Mouse (Mus musculus) embryo, embryonic 10 days (tissue): ENCODE measurements around the gene Plac1.
"Not testable (repeated sequence)": the region's sequence is repeated elsewhere in the genome, so short reads cannot be mapped to it uniquely, and the experiment has no call there.

Source experiments
- DNase-seq: peaks from one replicate; pipeline ENCODE4 v3.0.0-alpha.2; 2015; ENCODE audit warnings: low spot score

Gene Plac1

GRCm38 (mm10) chrX:53240011-53240410, at the start of gene Plac1:
Plac1 (minus strand) TSS chrX:53240111.
- DNase-seq = no peak

- DNase-seq = no peak
Measured at GRCm38 (mm10) chrX:53287924-53288323, 48.0 kb upstream of the Plac1 start.

GRCm38 (mm10) chrX:53273124-53273523, 33.2 kb upstream of the Plac1 start, which contains the start of gene Fam122c:
Fam122c (plus strand) TSS chrX:53273424.
- no peak for DNase-seq

- DNase-seq = not testable (repeated sequence)
Measured at GRCm38 (mm10) chrX:53271628-53272027, 31.7 kb upstream of the Plac1 start.

GRCm38 (mm10) chrX:53270063-53270432, 30.1 kb upstream of the Plac1 start:
- peak; percentile 59 for DNase-seq

- DNase-seq = peak; percentile 94
Measured at GRCm38 (mm10) chrX:53269289-53270062, 29.6 kb upstream of the Plac1 start, which contains the start of gene Fam122b. Fam122b (minus strand) TSS chrX:53269805.

- peak; percentile 72 for DNase-seq
Measured at GRCm38 (mm10) chrX:53268856-53269255, 28.9 kb upstream of the Plac1 start.

GRCm38 (mm10) chrX:53266186-53266585, 26.3 kb upstream of the Plac1 start:
- DNase-seq = no peak

GRCm38 (mm10) chrX:53255195-53255594, 15.3 kb upstream of the Plac1 start:
- no peak for DNase-seq

- DNase-seq = peak; percentile 25
Measured at GRCm38 (mm10) chrX:53237971-53238370, 1.9 kb downstream of the Plac1 start.

- DNase-seq = no peak
Measured at GRCm38 (mm10) chrX:53236404-53236803, 3.5 kb downstream of the Plac1 start.

GRCm38 (mm10) chrX:53233689-53234088, 6.2 kb downstream of the Plac1 start:
- peak; percentile 62 for DNase-seq

- peak; percentile 56 for DNase-seq
Measured at GRCm38 (mm10) chrX:53231965-53232364, 7.9 kb downstream of the Plac1 start.

GRCm38 (mm10) chrX:53224353-53224944, 15.5 kb downstream of the Plac1 start:
- no peak for DNase-seq

- DNase-seq = no peak
Measured at GRCm38 (mm10) chrX:53220855-53221254, 19.1 kb downstream of the Plac1 start.

GRCm38 (mm10) chrX:53214557-53215229, 25.2 kb downstream of the Plac1 start:
- DNase-seq = no peak

- no peak for DNase-seq
Measured at GRCm38 (mm10) chrX:53213838-53214237, 26.1 kb downstream of the Plac1 start.

GRCm38 (mm10) chrX:53212485-53212884, 27.4 kb downstream of the Plac1 start:
- no peak for DNase-seq

- no peak for DNase-seq
Measured at GRCm38 (mm10) chrX:53211756-53212483, 28.0 kb downstream of the Plac1 start.

- no peak for DNase-seq
Measured at GRCm38 (mm10) chrX:53209431-53209830, 30.5 kb downstream of the Plac1 start.

- DNase-seq = no peak
Measured at GRCm38 (mm10) chrX:53204690-53205311, 35.1 kb downstream of the Plac1 start.

GRCm38 (mm10) chrX:53201616-53202015, 38.3 kb downstream of the Plac1 start:
- DNase-seq = no peak
